Mouse (Mus musculus) midbrain, postnatal 0 days (tissue): ENCODE measurements around the gene Gm5916. TPM values are rescaled to one million over a fixed set of nuclear protein-coding genes. Genes with fewer than 3 reads are reported as not detected.

Experiments
- ATAC-seq: fragments of 200-750 bp; cut with Nextera tagmentation; 2 replicates; pipeline ENCODE4 v1.8.0; 2017; ENCODE audit warnings: moderate number of reproducible peaks, mild to moderate bottlenecking, moderate TSS enrichment, moderate library complexity; ENCODE audit not compliant: low FRiP score
- DNase-seq: peaks from one replicate; pipeline ENCODE4 v3.0.0-alpha.2; 2015; ENCODE audit warnings: low spot score
- H3K27ac ChIP-seq: fragments of 300-500 bp; sonication (generic); 2 replicates; pipeline ENCODE4 v1.5.1; 2014; ENCODE audit warnings: low read depth, mild to moderate bottlenecking, low read length, mixed read lengths
- H3K27me3 ChIP-seq: fragments of 300-500 bp; sonication (generic); 2 replicates; pipeline ENCODE4 v1.6.1; 2014; ENCODE audit warnings: low read length, control low read depth, mixed read lengths; ENCODE audit not compliant: insufficient read depth
- H3K36me3 ChIP-seq: fragments of 300-500 bp; sonication (generic); 2 replicates; pipeline ENCODE4 v1.6.1; 2014; ENCODE audit warnings: low read length, control low read depth, mixed read lengths; ENCODE audit not compliant: insufficient read depth
- H3K4me1 ChIP-seq: fragments of 300-500 bp; sonication (generic); 2 replicates; pipeline ENCODE4 v1.6.1; 2014; ENCODE audit warnings: mild to moderate bottlenecking, control low read depth, antibody characterized with exemption, low read length, mixed read lengths; ENCODE audit not compliant: insufficient read depth
- H3K4me2 ChIP-seq: fragments of 300-500 bp; sonication (generic); 2 replicates; pipeline ENCODE4 v1.6.1; 2014; ENCODE audit warnings: low read depth, mild to moderate bottlenecking, low read length, mixed read lengths; ENCODE audit not compliant: poor library complexity, severe bottlenecking
- H3K4me3 ChIP-seq: fragments of 300-500 bp; sonication (generic); 2 replicates; pipeline ENCODE4 v1.5.1; 2014; ENCODE audit warnings: low read depth, mild to moderate bottlenecking, low read length, moderate library complexity
- H3K9ac ChIP-seq: fragments of 300-500 bp; sonication (generic); replicated peaks from 2 replicates; pipeline ENCODE4 v1.6.1; 2014; ENCODE audit warnings: mild to moderate bottlenecking, low read length, moderate library complexity, mixed read lengths; ENCODE audit not compliant: poor library complexity, severe bottlenecking
- H3K9me3 ChIP-seq: fragments of 300-500 bp; sonication (generic); 2 replicates; pipeline ENCODE4 v1.6.1; 2016; ENCODE audit warnings: low read length, control low read depth
- CTCF ChIP-seq: IDR thresholded peaks from 2 replicates; pipeline ENCODE4 v1.5.1; 2016; ENCODE audit warnings: antibody characterized with exemption, mild to moderate bottlenecking
- WGBS: fragments of 180-500 bp; shearing (Covaris S2); extraction: QIAGEN DNeasy Blood & Tissue Kit; methylation state at CpG from one replicate; pipeline ENCODE4 v1.1.7; 2014; 5-methylcytosine and 5-hydroxymethylcytosine counted together
- polyA plus RNA-seq: library from polyadenylated mRNA; unstranded; fragments of >200 nt; fragmentation: Nextera tagmentation; extraction: Ambion mirVana; gene quantifications from 2 replicates; pipeline ENCODE4 v1.2.1, GENCODE M21; 2015
- total RNA-seq: library from RNA; depleted of rRNA; stranded (reverse); fragments of >200 nt; gene quantifications from 2 replicates; pipeline ENCODE4 v1.2.3, GENCODE M21; 2014; rRNA removed

Gm5916 gene
- total RNA-seq = not detected in 2 replicates
- polyA plus RNA-seq = not detected in 2 replicates

DNA sequence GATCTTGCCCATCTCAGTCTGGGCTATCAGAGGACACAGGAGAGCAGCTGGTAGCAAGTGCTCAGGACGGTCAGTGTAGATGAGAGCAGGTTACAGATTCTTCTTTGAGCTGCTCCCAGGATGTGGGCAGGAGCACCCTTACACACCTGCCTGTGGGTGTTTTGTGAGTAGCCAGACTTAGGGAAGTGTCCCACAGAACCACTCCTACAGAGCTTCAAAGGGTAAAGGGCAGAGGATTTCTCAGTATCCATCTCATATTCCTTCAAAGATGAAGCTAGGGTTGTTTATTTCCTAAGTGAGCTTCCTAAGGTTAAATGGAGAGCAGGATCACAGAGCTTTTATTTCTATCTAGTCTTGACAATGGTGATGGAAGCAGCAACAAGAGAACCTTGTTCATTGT is at the start of gene Gm5916:
TSS of gene Gm5916 (minus strand) at position 101 of the 400 bp plus-strand sequence.
- Histone ChIP-seq H3K27me3 (no peaks in the 10 kb centered on the region), H3K36me3 (no peaks in the 10 kb centered on the region), H3K9ac (no peak within 1 kb of the TSS), H3K4me2 (no peak within 1 kb of the TSS), H3K4me3 (no peak within 1 kb of the TSS), H3K4me1 (no peaks in the 10 kb centered on the region), H3K9me3 (peaks cover 16% of the 10 kb centered on the region; the same call in 1 of the 2 replicates), H3K27ac (no peak within 1 kb of the TSS)
- no peak for ATAC-seq
- DNase-seq = no peak
- no peak for TF ChIP-seq CTCF
- WGBS = 69% methylated on average over 1 of the region's 1 CpGs

Other genes starting within 250 kb of the Gm5916 start
- not detected in 2 replicates for gene 9230113P08Rik, start 220.4 kb downstream of the Gm5916 start, total RNA-seq
- gene 9230113P08Rik, start 220.4 kb downstream of the Gm5916 start, polyA plus RNA-seq = not detected in 2 replicates